Mouse (Mus musculus) bone marrow macrophage, adult 2 months (primary cell): ENCODE measurements around the gene Cyp2u1.

Experiments
- CTCF ChIP-seq: IDR thresholded peaks from 2 replicates; pipeline ENCODE4 v1.5.1; 2012; ENCODE audit warnings: low read depth, mild to moderate bottlenecking, low read length, moderate library complexity
- POLR2A ChIP-seq: IDR thresholded peaks from 2 replicates; pipeline ENCODE4 v1.6.1; 2012; ENCODE audit warnings: mild to moderate bottlenecking, low read depth, low read length, borderline replicate concordance

DNA sequence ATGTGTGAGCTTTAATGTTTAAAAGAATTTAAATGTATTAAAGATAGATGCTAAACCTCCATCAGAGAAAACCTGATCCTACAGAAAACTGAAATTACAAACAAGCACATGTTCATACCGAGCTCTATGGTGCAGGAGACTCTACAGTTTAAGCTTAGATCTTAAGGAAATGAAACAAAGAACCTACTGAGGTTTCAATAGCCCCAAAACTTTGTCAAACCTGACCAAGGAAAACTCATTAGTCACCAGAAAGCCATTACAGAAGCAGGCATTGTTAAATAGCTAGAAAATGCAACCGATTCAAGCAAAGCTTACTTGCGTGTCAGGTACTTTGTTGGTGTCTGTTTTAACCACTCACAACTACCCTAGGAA, 45.5 kb upstream of the Cyp2u1 start:
- TF ChIP-seq CTCF: no peak
- TF ChIP-seq POLR2A: no peak
